Mouse (Mus musculus): ENCODE measurements around the gene Mmp12.
"Not testable (repeated sequence)": the region's sequence is repeated elsewhere in the genome, so short reads cannot be mapped to it uniquely, and the experiment has no call there.

The Mmp12 gene

GRCm38 (mm10) chr9:7344107-7344506 is at the start of gene Mmp12:
Gene Mmp12 (plus strand): TSS chr9:7344381.
- in situ Hi-C loops (cut with MboI, MseI), result no loop called here

- in situ Hi-C loops (cut with MboI, MseI), result no loop called here
These were observed 12.3 kb upstream of the Mmp12 start for GRCm38 (mm10) chr9:7331847-7332246.

GRCm38 (mm10) chr9:7335766-7336680 is 8.2 kb upstream of the Mmp12 start:
- in situ Hi-C loops (cut with MboI, MseI), result no loop called here

- in situ Hi-C loops (cut with MboI, MseI), result no loop called here
These were observed 7.3 kb upstream of the Mmp12 start for GRCm38 (mm10) chr9:7336740-7337483.

- in situ Hi-C loops (cut with MboI, MseI), result no loop called here
These were observed 1.3 kb downstream of the Mmp12 start for GRCm38 (mm10) chr9:7345513-7345912.

GRCm38 (mm10) chr9:7354535-7354934 is 10.4 kb downstream of the Mmp12 start:
- in situ Hi-C loops (cut with MboI, MseI), result no loop called here

GRCm38 (mm10) chr9:7387947-7388346 is 43.8 kb downstream of the Mmp12 start, which contains the start of gene Mmp1b:
Gene Mmp1b (minus strand): TSS chr9:7388047.
- in situ Hi-C loops (cut with MboI, MseI), result no loop called here

- in situ Hi-C loops (cut with MboI, MseI), result not testable (repeated sequence)
These were observed 52.4 kb downstream of the Mmp12 start for GRCm38 (mm10) chr9:7396556-7396955.

All from regulatory T cell (primary cell).